Mouse (Mus musculus) cerebellum, postnatal 4 days (tissue): ENCODE measurements around the gene Olfr361.
"Not testable (repeated sequence)": the region's sequence is repeated elsewhere in the genome, so short reads cannot be mapped to it uniquely, and the experiment has no call there.

Experiments
- DNase-seq, 2 experiments: peaks; one replicate each; pipeline ENCODE4 v3.0.0; 2022; ENCODE audit warnings: low spot score in 2 of 2, mixed read lengths in 1 of 2

Gene Olfr361

GRCm38 (mm10) chr2:37089190-37089589 lies at the start of gene Olfr361:
Gene Olfr361 (minus strand): TSS chr2:37089290.
- DNase-seq = not testable (repeated sequence)

GRCm38 (mm10) chr2:37117810-37118209 lies 28.7 kb upstream of the Olfr361 start, which contains the start of gene Olfr362:
Gene Olfr362 (minus strand): TSS chr2:37117910.
- no peak for DNase-seq

GRCm38 (mm10) chr2:37065446-37065845 lies 23.6 kb downstream of the Olfr361 start, which contains the start of gene Olfr360:
Gene Olfr360 (plus strand): TSS chr2:37065746.
- no peak for DNase-seq
